Mouse (Mus musculus): ENCODE measurements around the gene Dnal1.
"Not testable (repeated sequence)": the region's sequence is repeated elsewhere in the genome, so short reads cannot be mapped to it uniquely, and the experiment has no call there.

Dnal1 gene

DNA sequence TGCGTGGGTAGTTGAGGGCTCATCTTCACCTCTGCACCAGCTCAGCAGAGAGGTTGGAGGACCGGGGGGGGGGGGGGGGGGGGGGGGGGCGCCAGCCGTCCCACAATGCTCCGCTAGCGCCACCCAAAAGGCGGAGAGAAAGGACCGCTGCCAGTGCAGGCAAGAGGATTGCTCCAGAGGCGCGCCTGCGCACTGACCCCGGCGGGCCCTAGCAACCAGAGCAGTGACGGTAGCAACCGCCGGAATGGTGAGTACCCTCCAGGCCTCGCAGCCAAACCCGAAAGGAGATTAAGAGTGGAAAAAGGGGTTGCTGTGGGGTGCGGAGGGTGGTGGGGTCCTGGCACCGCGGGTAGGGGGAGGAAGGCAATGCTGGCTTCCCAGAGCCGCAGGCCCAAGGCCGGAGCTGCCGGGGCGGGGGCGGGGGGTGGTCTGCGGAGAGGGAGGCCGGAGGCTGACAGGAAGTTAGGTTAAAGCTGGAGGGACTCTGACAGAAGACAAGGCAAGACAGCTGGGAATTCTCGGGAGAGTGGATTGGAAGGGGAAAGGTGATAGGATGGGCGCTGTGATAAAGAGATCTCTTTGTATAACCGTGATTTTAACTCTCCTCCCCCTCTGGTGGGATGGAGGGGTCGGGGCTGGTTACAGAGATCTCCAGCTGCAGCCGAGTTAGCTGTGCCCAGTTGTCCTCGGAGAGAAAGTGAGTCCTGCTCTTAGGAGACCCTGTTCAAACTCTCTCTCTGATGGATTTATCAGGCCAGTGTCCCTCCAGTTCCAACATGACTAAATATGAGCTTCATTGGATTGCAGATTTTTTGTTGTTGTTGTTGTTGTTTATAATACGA, at the start of gene Dnal1:
Gene Dnal1, plus strand, starts transcription at position 214 of the 842 bp plus-strand sequence.
- peak; percentile 92 for DNase-seq (ENCODE audit: low spot score)

- no peak for DNase-seq (ENCODE audit: low spot score)
Measured at GRCm38 (mm10) chr12:84064621-84065020, 49.5 kb upstream of the Dnal1 start.

DNA sequence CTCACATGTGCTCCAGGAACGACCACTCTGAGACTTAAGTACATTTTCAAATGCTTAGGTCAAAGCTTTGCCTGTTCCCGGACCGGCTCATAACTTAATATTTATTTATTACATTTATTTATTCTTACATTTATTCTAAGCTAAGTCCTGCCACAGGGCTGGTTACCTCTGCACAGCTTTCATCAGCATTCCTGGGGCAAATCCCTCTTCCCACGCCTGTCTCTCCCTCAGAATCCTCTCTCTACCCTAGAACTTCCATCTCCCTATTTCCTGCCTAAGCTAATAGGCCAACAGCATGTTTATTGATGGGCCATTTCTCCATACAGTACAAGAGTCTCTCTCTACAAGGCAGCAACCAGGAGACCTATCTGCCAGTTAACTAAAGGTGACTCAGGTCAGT, 46.4 kb upstream of the Dnal1 start:
- no peak for DNase-seq (ENCODE audit: low spot score)

DNA sequence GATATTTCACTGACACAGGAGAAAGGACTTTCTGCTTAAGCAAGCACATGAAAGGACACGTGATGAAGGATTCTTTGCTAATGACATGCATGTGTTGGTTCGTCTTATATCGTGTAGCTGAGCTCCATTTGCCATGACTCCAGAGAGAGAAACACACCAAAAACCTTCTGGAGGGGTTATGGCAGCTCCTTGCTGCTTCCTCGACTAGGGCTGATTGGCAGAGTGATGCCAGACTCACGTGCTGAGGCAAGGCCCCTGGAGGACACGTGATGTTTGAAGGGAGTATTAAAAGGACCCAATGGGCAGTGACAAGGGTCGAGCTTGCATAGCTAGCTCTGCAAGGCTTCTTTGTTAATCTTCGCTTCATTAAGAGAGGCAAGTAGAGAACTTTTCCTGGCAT, 45.9 kb upstream of the Dnal1 start:
- no peak for DNase-seq (ENCODE audit: low spot score)

- no peak for DNase-seq (ENCODE audit: low spot score)
Measured at GRCm38 (mm10) chr12:84068986-84069385, 45.2 kb upstream of the Dnal1 start, which contains the start of gene Acot5. Acot5 (plus strand) TSS chr12:84069325.

- DNase-seq (ENCODE audit: low spot score), result not testable (repeated sequence)
Measured at GRCm38 (mm10) chr12:84069582-84069981, 44.6 kb upstream of the Dnal1 start.

DNA sequence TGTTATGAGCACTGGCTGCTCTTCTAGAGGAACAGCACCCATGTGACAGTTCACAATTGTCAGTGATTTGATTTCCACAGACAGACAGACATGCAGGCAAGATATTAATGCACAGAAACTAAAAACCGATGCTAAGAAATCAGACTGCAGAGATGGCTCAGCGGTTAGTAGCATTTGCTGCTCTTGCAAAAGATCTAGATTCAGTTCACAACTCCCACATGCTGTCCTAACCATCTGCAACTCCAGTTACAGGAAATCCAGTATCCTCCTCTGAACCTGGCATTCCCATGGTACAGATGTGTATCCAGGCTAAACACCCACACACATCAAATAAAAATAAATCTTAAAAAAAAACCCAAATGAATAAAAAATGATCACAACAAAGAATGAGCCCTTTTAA, 42.5 kb upstream of the Dnal1 start:
- no peak for DNase-seq (ENCODE audit: low spot score)

- DNase-seq (ENCODE audit: low spot score), result no peak
Measured at GRCm38 (mm10) chr12:84077371-84077990, 36.7 kb upstream of the Dnal1 start.

- DNase-seq (ENCODE audit: low spot score), result no peak
Measured at GRCm38 (mm10) chr12:84083842-84084241, 30.3 kb upstream of the Dnal1 start.

GRCm38 (mm10) chr12:84084581-84084980, 29.6 kb upstream of the Dnal1 start:
- no peak for DNase-seq (ENCODE audit: low spot score)

- not testable (repeated sequence) for DNase-seq (ENCODE audit: low spot score)
Measured at GRCm38 (mm10) chr12:84094666-84095065, 19.5 kb upstream of the Dnal1 start.

DNA sequence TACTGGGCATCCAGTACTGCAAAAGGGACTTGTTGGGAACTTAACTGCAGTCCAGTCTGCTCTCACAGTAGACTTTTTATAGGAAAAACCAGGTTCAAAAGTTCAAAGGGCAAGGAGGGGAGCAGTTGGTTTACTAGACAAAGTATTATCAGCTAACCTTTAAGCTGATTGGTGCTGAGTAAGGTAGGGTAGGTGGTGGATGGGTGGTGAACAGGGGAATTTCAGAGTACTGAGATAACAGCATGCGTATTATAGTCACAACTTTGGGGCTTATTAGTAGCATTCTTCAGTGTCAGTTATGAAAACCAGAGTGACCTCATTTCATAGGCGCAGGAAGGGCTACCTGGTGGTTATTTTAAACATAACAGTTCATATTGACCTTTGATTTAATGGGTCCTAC, 14.6 kb upstream of the Dnal1 start:
- DNase-seq (ENCODE audit: low spot score), result no peak

- no peak for DNase-seq (ENCODE audit: low spot score)
Measured at GRCm38 (mm10) chr12:84100071-84100470, 14.1 kb upstream of the Dnal1 start.

GRCm38 (mm10) chr12:84100604-84101492, 13.3 kb upstream of the Dnal1 start, which contains the start of gene Acot6:
Acot6 (plus strand) TSS chr12:84100654.
- peak; percentile 17 for DNase-seq (ENCODE audit: low spot score)

- no peak for DNase-seq (ENCODE audit: low spot score)
Measured at GRCm38 (mm10) chr12:84101493-84101845, 12.7 kb upstream of the Dnal1 start.

GRCm38 (mm10) chr12:84107012-84107411, 7.2 kb upstream of the Dnal1 start:
- DNase-seq (ENCODE audit: low spot score), result no peak

GRCm38 (mm10) chr12:84107692-84108091, 6.5 kb upstream of the Dnal1 start:
- no peak for DNase-seq (ENCODE audit: low spot score)

DNA sequence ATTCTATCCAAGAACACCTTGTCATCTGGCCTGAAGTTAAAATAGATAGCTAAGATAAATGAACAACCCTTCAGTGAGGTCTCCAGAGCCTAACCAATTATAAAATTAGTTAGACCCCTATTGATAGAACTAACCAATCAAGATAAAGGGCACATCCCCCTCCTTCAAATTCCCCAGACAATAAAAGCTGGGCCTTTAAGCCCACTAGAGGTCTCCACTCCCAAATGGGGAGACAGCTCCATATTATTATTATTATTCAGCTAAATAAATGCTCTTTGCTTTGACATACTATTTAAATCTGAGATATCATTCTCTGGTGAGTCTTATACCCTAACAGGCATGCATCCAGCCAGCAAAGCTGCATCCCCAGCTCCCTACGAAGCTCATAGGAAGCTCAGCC, 4.2 kb upstream of the Dnal1 start:
- no peak for DNase-seq (ENCODE audit: low spot score)

DNA sequence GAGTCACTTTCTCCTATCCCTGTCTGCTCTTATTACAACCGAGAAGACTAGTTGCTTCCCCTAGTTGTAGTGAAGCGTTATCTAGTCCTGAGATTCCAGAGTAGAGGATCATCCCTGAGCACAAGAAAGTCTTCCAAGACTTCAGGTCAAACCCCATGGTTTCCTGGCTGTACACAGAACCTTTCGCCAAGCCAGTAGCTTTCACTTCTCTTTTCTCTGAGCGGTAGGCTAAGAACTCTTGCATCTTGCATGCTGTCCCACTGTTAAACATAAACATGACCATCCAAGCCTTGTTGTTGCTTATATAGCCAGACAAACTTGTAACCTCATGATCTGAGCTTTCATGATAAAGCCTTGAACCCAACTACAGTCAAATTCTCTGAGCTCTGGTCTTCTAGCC, 3.4 kb upstream of the Dnal1 start:
- DNase-seq (ENCODE audit: low spot score), result no peak

GRCm38 (mm10) chr12:84113676-84114075, 490 bp upstream of the Dnal1 start:
- no peak for DNase-seq (ENCODE audit: low spot score)

DNA sequence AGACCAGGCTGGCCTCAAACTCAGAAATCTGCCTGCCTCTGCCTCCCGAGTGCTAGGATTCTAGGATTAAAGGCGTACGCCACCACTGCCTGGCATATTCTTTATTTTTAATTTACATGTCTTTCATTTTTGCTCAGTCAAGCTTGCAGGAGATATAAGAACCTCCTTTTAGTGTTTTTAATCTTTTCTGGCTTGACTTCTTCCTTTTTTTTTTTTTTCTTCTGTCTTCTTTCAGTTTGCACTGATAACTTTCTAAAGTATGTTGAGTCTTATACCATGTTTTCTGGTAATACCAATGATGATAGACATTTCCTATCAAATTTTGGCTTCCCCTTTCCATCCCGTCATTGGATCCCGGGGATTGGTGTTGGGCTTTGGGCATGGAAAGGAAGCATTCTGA, 5.4 kb downstream of the Dnal1 start:
- DNase-seq (ENCODE audit: low spot score), result no peak

GRCm38 (mm10) chr12:84125892-84126291, 11.7 kb downstream of the Dnal1 start:
- DNase-seq (ENCODE audit: low spot score), result peak; percentile 65
